Mouse (Mus musculus) embryonic fibroblast, embryonic 13.5 days (primary cell): ENCODE results near the gene Olfr1184. TPM values are rescaled to one million over a fixed set of nuclear protein-coding genes. Genes with fewer than 3 reads are reported as not detected.
"Not testable (repeated sequence)": the region's sequence is repeated elsewhere in the genome, so short reads cannot be mapped to it uniquely, and the experiment has no call there.

Experiments used
- H3K27ac ChIP-seq: 2 replicates; pipeline ENCODE4 v1.5.1; 2012; ENCODE audit warnings: low read length, control low read depth, inconsistent platforms; ENCODE audit not compliant: insufficient read depth
- H3K4me1 ChIP-seq: 2 replicates; pipeline ENCODE4 v1.6.1; 2011; ENCODE audit warnings: low read length; ENCODE audit not compliant: control insufficient read depth, insufficient read depth
- H3K4me3 ChIP-seq: 2 replicates; pipeline ENCODE4 v1.5.1; 2011; ENCODE audit warnings: mild to moderate bottlenecking, control low read depth, low read length; ENCODE audit not compliant: insufficient read depth
- CTCF ChIP-seq: IDR thresholded peaks from 2 replicates; pipeline ENCODE4 v1.5.1; 2011; ENCODE audit warnings: mild to moderate bottlenecking, control low read depth, low read length, moderate library complexity, borderline replicate concordance; ENCODE audit not compliant: insufficient read depth
- POLR2A ChIP-seq: IDR thresholded peaks from 2 replicates; pipeline ENCODE4 v1.6.1; 2011; ENCODE audit warnings: low read depth, mild to moderate bottlenecking, control low read depth, low read length, moderate library complexity
- polyA plus RNA-seq: library from polyadenylated mRNA; stranded (reverse); fragments of >200 nt; gene quantifications from 2 replicates; pipeline ENCODE4 v1.2.4, GENCODE M21; 2011; ENCODE audit warnings: low read depth; ENCODE audit not compliant: missing spikeins, insufficient read length

Gene Olfr1184
- not detected in 2 replicates for polyA plus RNA-seq

DNA sequence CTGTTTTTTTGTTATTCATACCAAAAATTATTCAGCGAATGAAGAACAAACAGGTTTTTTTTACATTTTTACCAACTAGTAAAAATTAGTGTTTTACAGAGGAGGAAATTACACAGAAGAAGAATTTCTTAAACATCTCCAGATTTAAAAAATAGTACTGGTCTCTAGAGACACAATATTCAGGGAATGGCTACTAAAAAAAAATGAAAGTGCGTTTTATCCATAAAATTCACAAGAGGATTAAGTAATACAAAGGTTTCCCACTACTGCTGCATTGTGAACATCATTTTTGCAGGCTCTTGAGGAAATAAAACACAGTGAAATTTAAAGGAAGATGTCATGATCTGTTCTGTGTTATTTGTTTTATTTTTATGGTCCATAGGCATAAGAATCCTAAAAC lies at the start of gene Olfr1184:
Gene Olfr1184, plus strand, starts transcription at position 301 of the 400 bp plus-strand sequence.
- Histone ChIP-seq H3K27ac (no peak within 1 kb of the TSS), H3K4me1 (no peaks in the 10 kb centered on the region), H3K4me3 (no peak within 1 kb of the TSS)
- TF ChIP-seq CTCF (no peak), POLR2A (no peak)

GRCm38 (mm10) chr2:88449031-88449430 lies 34.4 kb upstream of the Olfr1184 start, which contains the start of gene Gm13757:
TSS of gene Gm13757 (minus strand) at chr2:88449131.
- no peak for TF ChIP-seq CTCF
- TF ChIP-seq POLR2A, result no peak
- H3K4me1 ChIP-seq, result no peaks in the 10 kb centered on the region
- H3K27ac ChIP-seq, result no peak within 1 kb of the TSS
- no peak within 1 kb of the TSS for H3K4me3 ChIP-seq

DNA sequence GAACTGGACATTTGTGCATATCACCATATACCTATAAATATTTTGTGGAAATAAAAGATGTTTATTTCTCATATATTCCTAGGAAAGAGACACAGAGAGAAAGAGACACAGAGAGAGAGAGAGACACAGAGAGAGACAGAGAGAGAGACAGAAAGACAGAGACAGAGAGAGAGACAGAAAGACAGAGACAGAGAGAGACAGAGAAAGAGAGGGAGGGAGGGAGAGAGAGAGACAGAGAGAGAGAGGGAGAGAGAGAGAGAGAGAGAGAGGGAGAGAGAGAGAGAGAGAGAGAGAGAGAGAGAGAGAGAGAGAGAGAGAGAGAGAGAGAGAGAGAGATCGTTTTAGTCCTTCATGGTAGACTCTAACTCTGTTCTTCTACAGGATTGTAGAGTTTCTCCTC lies 28.8 kb upstream of the Olfr1184 start, which contains the start of gene Olfr1183:
Gene Olfr1183, plus strand, starts transcription at position 301 of the 400 bp plus-strand sequence.
- not testable (repeated sequence) for H3K27ac ChIP-seq, H3K4me3 ChIP-seq, H3K4me1 ChIP-seq

DNA sequence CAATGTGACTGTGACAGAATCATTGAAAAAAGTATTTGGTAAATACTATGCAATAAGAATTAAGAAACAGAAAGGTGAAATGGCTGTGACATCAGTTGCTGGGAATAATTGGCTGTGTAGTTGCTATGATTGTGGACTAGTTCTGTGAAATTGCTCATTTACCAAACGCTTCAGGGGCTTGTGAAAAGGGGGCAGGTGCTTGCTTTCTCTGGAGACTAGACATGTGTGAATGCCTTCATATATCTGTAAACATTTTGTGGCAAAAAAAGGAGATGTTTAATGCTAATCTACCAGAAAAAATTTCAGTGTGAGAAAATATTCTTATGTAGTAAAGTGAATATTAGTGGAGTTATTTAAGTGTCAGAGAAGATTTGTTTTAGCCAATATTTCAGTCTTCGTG lies 9.6 kb downstream of the Olfr1184 start, which contains the start of gene Olfr1185-ps1:
Gene Olfr1185-ps1, plus strand, starts transcription at position 301 of the 400 bp plus-strand sequence.
- no peak within 1 kb of the TSS for H3K27ac ChIP-seq
- H3K4me3 ChIP-seq, result no peak within 1 kb of the TSS
- no peak for TF ChIP-seq POLR2A
- TF ChIP-seq CTCF, result no peak
- H3K4me1 ChIP-seq, result no peaks in the 10 kb centered on the region

- TF ChIP-seq POLR2A, result no peak
- no peak for TF ChIP-seq CTCF
- H3K27ac ChIP-seq, result no peak within 1 kb of the TSS
- H3K4me3 ChIP-seq, result no peak within 1 kb of the TSS
- H3K4me1 ChIP-seq, result no peaks in the 10 kb centered on the region
Measured at GRCm38 (mm10) chr2:88518251-88518650, 34.9 kb downstream of the Olfr1184 start, which contains the start of gene Olfr1186. TSS of gene Olfr1186 (plus strand) at chr2:88518551.

- Histone ChIP-seq H3K4me3 (no peak overlapping the region), H3K4me1 (no peaks in the 10 kb centered on the region), H3K27ac (no peak overlapping the region)
- no peak for TF ChIP-seq CTCF
- TF ChIP-seq POLR2A, result no peak
Measured at GRCm38 (mm10) chr2:88525720-88526119, 42.3 kb downstream of the Olfr1184 start.

Other genes with a start within 250 kb of the Olfr1184 start
- gene Olfr1173, start 203.7 kb upstream of the Olfr1184 start, polyA plus RNA-seq, result not detected in 2 replicates
- not detected in 2 replicates for gene Olfr1174-ps, start 168.5 kb upstream of the Olfr1184 start, polyA plus RNA-seq
- gene Olfr1175-ps, start 156.4 kb upstream of the Olfr1184 start, polyA plus RNA-seq, result not detected in 2 replicates
- gene Olfr1176, start 146.9 kb upstream of the Olfr1184 start, polyA plus RNA-seq, result not detected in 2 replicates
- not detected in 2 replicates for gene Olfr1177-ps, start 137.1 kb upstream of the Olfr1184 start, polyA plus RNA-seq
- not detected in 2 replicates for gene Olfr1178, start 96.5 kb upstream of the Olfr1184 start, polyA plus RNA-seq
- gene Olfr1179, start 77.1 kb upstream of the Olfr1184 start, polyA plus RNA-seq, result not detected in 2 replicates
- not detected in 2 replicates for gene Olfr1180, start 64.4 kb upstream of the Olfr1184 start, polyA plus RNA-seq
- not detected in 2 replicates for gene Olfr1181, start 57.4 kb upstream of the Olfr1184 start, polyA plus RNA-seq
- gene Gm13757, start 34.5 kb upstream of the Olfr1184 start, polyA plus RNA-seq, result not detected in 2 replicates
- not detected in 2 replicates for gene Olfr1183, start 28.7 kb upstream of the Olfr1184 start, polyA plus RNA-seq
- gene Olfr1185-ps1, start 9.7 kb downstream of the Olfr1184 start, polyA plus RNA-seq, result not detected in 2 replicates
- gene Olfr1186, start 35.0 kb downstream of the Olfr1184 start, polyA plus RNA-seq, result not detected in 2 replicates
- not detected in 2 replicates for gene Olfr1188, start 73.3 kb downstream of the Olfr1184 start, polyA plus RNA-seq
- gene Olfr1189, start 102.9 kb downstream of the Olfr1184 start, polyA plus RNA-seq, result not detected in 2 replicates
- gene Olfr1191-ps1, start 156.9 kb downstream of the Olfr1184 start, polyA plus RNA-seq, result not detected in 2 replicates
- not detected in 2 replicates for gene Olfr1192-ps1, start 164.9 kb downstream of the Olfr1184 start, polyA plus RNA-seq
- gene Olfr1193, start 192.0 kb downstream of the Olfr1184 start, polyA plus RNA-seq, result not detected in 2 replicates
- not detected in 2 replicates for gene Olfr1195, start 205.6 kb downstream of the Olfr1184 start, polyA plus RNA-seq
- not detected in 2 replicates for gene Olfr1196, start 221.0 kb downstream of the Olfr1184 start, polyA plus RNA-seq
- gene Olfr1197, start 248.8 kb downstream of the Olfr1184 start, polyA plus RNA-seq, result not detected in 2 replicates